Mouse (Mus musculus): ENCODE results near the gene Anapc15.

DNA sequence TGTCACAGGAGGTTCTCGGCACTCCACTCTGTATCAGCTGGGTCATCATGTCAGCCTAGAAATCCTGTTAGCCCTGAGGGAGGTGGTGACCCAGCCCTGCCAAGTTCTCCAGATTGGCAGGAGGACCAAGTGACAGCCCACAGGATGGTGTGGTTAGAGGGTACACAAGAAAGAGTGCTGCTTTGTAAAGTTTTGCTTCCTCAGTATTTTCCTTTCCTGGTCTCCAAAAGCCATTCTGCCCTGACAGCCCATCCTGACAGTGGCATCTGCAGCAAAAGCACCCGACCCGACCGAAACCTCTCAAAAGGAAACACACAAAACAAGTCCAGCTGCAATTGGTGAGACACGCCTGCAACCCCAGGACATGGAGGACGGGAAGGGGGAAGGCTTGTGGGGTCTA lies 19.3 kb upstream of the Anapc15 start:
- TF ChIP-seq GATA1 (IDR thresholded peaks at IDR 0.05; ENCODE audit: borderline replicate concordance, low read length), result no peak
- no peak for TF ChIP-seq CTCF (IDR thresholded peaks at IDR 0.05; ENCODE audit: low read depth, low read length)
- TF ChIP-seq POLR2AphosphoS5 (IDR thresholded peaks at IDR 0.05; ENCODE audit: insufficient replicate concordance, low read depth, low read length), result no peak
- no peak for TF ChIP-seq TAL1 (conservative IDR thresholded peaks at IDR 0.05; ENCODE audit: low read depth, low read length)

All from G1E (cell line).